Mouse (Mus musculus) stomach, embryonic 16.5 days (tissue): ENCODE data around the gene Calr. TPM values are rescaled to one million over a fixed set of nuclear protein-coding genes. Genes with fewer than 3 reads are reported as not detected.
A peak's percentile ranks its signal among the peaks of the same experiment; 100 is the strongest.

Source experiments
- ATAC-seq: fragments of 200-750 bp; cut with Nextera tagmentation; 2 replicates; pipeline ENCODE4 v1.8.0; 2017; ENCODE audit warnings: moderate number of reproducible peaks, moderate TSS enrichment; ENCODE audit not compliant: insufficient read depth, low FRiP score
- H3K27ac ChIP-seq: fragments of 300-500 bp; sonication (generic); 2 replicates; pipeline ENCODE4 v1.5.1; 2014; ENCODE audit warnings: low read length
- H3K27me3 ChIP-seq: fragments of 300-500 bp; sonication (generic); 2 replicates; pipeline ENCODE4 v1.6.1; 2014; ENCODE audit warnings: low read length, control low read depth, mixed read lengths; ENCODE audit not compliant: control insufficient read depth, insufficient read depth
- H3K36me3 ChIP-seq: fragments of 300-500 bp; sonication (generic); 2 replicates; pipeline ENCODE4 v1.6.1; 2014; ENCODE audit warnings: low read length; ENCODE audit not compliant: control insufficient read depth, insufficient read depth
- H3K4me1 ChIP-seq: fragments of 300-500 bp; sonication (generic); 2 replicates; pipeline ENCODE4 v1.6.1; 2014; ENCODE audit warnings: low read length, control low read depth, mixed read lengths; ENCODE audit not compliant: control insufficient read depth, insufficient read depth
- H3K4me2 ChIP-seq: fragments of 300-500 bp; sonication (generic); 2 replicates; pipeline ENCODE4 v1.6.1; 2014; ENCODE audit warnings: low read depth, low read length, mixed read lengths
- H3K4me3 ChIP-seq: fragments of 300-500 bp; sonication (generic); replicated peaks from 2 replicates; pipeline ENCODE4 v1.5.1; 2014; ENCODE audit warnings: mild to moderate bottlenecking, low read length
- H3K9ac ChIP-seq: fragments of 300-500 bp; sonication (generic); 2 replicates; pipeline ENCODE4 v1.6.1; 2014; ENCODE audit warnings: low read length
- H3K9me3 ChIP-seq: fragments of 300-500 bp; sonication (generic); replicated peaks from 2 replicates; pipeline ENCODE4 v1.6.1; 2016; ENCODE audit warnings: low read length, control low read depth; ENCODE audit not compliant: control insufficient read depth
- WGBS: fragments of 180-500 bp; shearing (Covaris S2); extraction: QIAGEN DNeasy Blood & Tissue Kit; methylation state at CpG from one replicate; pipeline ENCODE4 v1.1.7; 2014; 5-methylcytosine and 5-hydroxymethylcytosine counted together
- polyA plus RNA-seq: library from polyadenylated mRNA; unstranded; fragments of >200 nt; fragmentation: Nextera tagmentation; extraction: Ambion mirVana; gene quantifications from 2 replicates; pipeline ENCODE4 v1.2.1, GENCODE M21; 2015

Calr gene
- polyA plus RNA-seq, 1 experiment from 2014 or later: 1,028 TPM

- Histone ChIP-seq H3K9me3 (no peaks in the 10 kb centered on the region), H3K4me3 (no peak overlapping the region), H3K27ac (no peak overlapping the region), H3K4me2 (no peak overlapping the region), H3K36me3 (peaks cover 40% of the 10 kb centered on the region), H3K4me1 (peaks cover 22% of the 10 kb centered on the region), H3K9ac (no peak overlapping the region), H3K27me3 (no peaks in the 10 kb centered on the region)
- no peak for ATAC-seq
- WGBS: 76% methylated on average over 15 of the region's 15 CpGs
Measured at GRCm38 (mm10) chr8:84837912-84838470, 8.7 kb downstream of the Calr start.

DNA sequence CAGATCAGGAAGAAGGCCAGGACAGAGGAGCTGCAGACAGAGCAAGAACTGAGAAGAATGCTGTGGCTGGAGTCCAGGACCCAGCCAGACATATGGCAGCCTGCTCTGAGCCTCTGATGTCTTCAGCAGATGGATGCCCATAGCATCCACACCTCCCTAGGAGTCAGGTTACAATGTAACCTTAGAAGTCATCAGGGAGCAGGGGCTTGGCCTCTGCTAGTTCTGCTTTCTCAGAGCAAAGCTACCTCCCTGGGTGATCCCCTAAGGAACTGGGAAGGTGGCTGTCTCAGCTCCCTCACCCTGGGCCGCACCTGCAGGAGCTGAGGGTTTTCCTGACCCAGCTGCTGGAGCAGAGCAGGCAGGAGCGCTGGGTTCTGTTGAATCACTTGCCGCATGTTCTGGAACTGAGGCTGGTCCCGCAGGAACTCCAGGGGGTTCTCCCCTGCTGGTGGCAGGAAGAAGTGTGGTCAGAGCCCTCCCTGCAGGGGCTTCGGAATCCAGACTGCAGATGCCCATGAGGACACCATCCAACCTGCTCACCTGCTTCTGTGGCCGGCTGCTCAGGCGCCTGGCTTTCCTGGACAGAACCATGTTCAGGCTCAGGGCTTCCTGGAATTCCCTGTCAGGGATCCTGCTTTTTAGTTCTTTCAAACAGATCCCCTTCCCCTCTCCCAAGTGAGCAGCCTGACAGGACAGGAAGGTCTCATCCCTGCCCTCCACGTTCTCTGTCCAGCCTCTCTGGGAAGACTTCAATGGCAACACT is 9.4 kb downstream of the Calr start:
- Histone ChIP-seq H3K27me3 (no peaks in the 10 kb centered on the region), H3K27ac (no peak overlapping the region), H3K9me3 (no peaks in the 10 kb centered on the region), H3K4me3 (no peak overlapping the region), H3K36me3 (peaks cover 33% of the 10 kb centered on the region), H3K4me2 (no peak overlapping the region), H3K9ac (no peak overlapping the region), H3K4me1 (peaks cover 26% of the 10 kb centered on the region)
- no peak for ATAC-seq
- WGBS: 48% methylated on average over 8 of the region's 8 CpGs

DNA sequence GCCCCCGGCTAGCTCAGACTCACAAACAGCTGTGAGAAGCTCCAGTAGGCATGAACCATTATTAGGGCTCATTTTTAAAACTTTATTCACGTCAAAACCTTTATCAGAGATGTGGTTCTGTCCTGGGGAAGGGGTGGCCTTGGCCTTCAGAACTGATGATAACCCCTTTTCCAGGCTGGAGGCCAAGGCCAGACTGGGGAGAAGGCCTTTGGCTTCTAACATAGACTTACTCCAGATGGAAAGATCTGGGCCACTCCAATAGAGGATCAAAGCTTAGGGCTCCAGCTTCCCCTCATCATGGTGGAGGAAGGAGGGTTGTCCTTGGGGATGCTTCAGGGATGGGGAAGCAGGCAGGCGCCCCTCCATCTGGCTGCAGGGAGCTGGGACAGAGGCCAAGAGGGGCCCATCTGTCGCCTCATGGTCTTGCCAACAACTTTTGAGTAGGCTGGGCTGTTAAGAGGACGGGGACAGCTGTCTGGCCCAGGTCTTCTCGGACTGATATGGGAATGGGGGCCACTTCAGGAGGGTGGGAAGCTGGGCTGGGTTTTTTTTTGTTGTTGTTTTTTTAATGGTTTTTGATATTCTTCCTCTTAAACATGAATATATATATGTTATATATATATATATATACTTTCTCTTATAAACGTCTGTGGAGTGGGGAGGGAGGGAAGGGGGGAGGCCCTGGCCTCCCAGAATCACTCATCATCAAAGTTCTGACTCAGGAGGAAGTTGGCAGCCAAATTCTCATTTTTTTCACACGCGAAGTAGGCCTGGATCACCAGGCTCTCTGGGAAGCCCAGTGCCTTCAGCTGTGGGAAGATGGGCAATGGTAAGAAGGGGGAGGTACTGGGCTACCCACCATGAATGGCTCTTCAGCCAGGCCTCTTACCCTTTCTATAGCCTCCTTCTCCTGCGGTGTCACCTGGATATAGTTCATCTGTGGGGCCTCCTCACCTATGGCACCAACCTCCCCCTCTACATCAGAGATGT is 11.6 kb downstream of the Calr start:
- Histone ChIP-seq H3K9me3 (no peaks in the 10 kb centered on the region), H3K4me1 (peaks cover 26% of the 10 kb centered on the region), H3K36me3 (peaks cover 25% of the 10 kb centered on the region; the same call in 1 of the 2 replicates), H3K4me3 (no peak overlapping the region), H3K27ac (peak overlapping the region; percentile 52), H3K4me2 (no peak overlapping the region), H3K9ac (0 out of 2 replicates have a peak overlapping the region, but pooled peaks have one; percentile 9), H3K27me3 (no peaks in the 10 kb centered on the region)
- peak; percentile 28; the same call in 1 of the 2 replicates for ATAC-seq
- 56% methylated on average over 10 of the region's 10 CpGs for WGBS

DNA sequence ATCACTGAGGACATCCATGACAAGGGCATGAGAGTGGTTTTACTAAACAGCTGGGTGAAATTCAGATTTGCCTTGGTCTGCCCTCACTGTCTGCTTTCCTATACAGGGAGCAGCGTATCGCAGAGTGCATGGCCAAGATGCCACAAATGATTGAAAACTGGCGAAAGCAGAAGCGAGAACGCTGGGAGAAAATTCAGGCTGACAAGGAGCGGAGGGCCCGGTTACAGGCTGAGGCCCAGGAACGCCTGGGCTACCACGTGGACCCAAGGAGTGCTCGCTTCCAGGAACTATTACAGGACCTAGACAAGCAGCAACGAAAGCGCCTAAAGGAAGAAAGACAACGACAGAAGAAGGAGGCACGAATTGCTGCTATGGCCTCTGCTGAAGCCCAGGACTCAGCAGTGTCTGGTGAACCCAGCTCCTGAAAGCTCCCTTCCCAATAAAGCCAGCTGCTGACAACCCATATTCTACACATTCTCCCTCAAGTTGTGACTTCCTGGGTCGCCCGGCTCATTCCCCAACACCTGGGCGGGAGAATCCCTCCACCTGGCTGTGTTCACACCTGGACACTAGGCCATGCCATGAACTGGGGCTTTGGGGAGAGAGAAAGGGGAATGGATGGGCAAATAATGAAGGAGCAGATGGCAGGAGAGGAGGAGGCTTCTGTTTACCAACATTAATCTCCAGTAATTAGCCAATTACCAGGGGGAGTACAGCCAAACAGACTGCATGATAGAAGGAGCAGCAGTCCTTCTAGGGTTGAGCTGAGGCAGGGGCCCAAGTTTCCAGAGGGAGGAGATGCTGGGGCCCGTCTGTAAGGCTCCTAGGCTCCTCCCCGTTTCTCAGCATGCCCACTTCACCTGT is 12.5 kb downstream of the Calr start:
- H3K9ac ChIP-seq: no peak overlapping the region
- no peak overlapping the region for H3K4me2 ChIP-seq
- H3K4me3 ChIP-seq: no peak overlapping the region
- no peaks in the 10 kb centered on the region for H3K27me3 ChIP-seq
- H3K4me1 ChIP-seq: peaks cover 20% of the 10 kb centered on the region
- ATAC-seq: no peak
- 82% methylated on average over 19 of the region's 19 CpGs for WGBS
- H3K36me3 ChIP-seq: peaks cover 25% of the 10 kb centered on the region; the same call in 1 of the 2 replicates
- peak overlapping the region; percentile 21; the same call in 1 of the 2 replicates for H3K27ac ChIP-seq
- H3K9me3 ChIP-seq: no peaks in the 10 kb centered on the region

GRCm38 (mm10) chr8:84832759-84833742 is 13.7 kb downstream of the Calr start:
- Histone ChIP-seq H3K27me3 (no peaks in the 10 kb centered on the region), H3K9ac (peak overlapping the region; percentile 99), H3K4me2 (peak overlapping the region; percentile 75), H3K27ac (peak overlapping the region; percentile 95), H3K4me3 (peak overlapping the region; percentile 98), H3K4me1 (peaks cover 18% of the 10 kb centered on the region), H3K9me3 (no peaks in the 10 kb centered on the region), H3K36me3 (peaks cover 19% of the 10 kb centered on the region; the same call in 1 of the 2 replicates)
- 53% methylated on average over 10 of the region's 10 CpGs for WGBS
- no peak for ATAC-seq

GRCm38 (mm10) chr8:84832034-84832717 is 14.6 kb downstream of the Calr start:
- peak; percentile 78 for ATAC-seq
- H3K9ac ChIP-seq: peak overlapping the region; percentile 99
- no peaks in the 10 kb centered on the region for H3K27me3 ChIP-seq
- H3K4me1 ChIP-seq: peaks cover 18% of the 10 kb centered on the region
- H3K36me3 ChIP-seq: peaks cover 13% of the 10 kb centered on the region; the same call in 1 of the 2 replicates
- H3K9me3 ChIP-seq: no peaks in the 10 kb centered on the region
- H3K27ac ChIP-seq: peak overlapping the region; percentile 95
- peak overlapping the region; percentile 75 for H3K4me2 ChIP-seq
- H3K4me3 ChIP-seq: peak overlapping the region; percentile 98
- 1% methylated on average over 59 of the region's 59 CpGs for WGBS

DNA sequence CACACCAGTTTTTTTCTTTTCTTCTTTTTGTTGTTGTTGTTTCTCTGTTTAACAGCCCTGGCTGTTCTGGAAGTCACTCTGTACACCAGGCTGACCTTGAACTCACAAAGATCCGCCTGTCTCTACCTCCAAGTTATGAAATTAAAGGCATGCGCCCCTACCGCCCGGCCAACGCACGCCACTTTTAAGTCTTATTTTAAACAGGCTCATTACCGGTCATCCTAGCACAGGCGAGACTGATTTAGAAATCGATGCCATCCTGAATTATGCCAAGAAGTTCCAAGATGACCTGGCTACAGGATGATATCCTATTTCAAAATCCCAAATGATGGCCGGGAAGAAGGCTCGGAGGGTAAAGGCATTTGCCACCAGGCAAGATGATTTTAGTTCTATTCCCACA is 15.2 kb downstream of the Calr start, which contains the start of gene Gadd45gip1:
Gene Gadd45gip1 (plus strand): TSS at position 33 of the 400 bp plus-strand sequence.
- H3K9me3 ChIP-seq: no peaks in the 10 kb centered on the region
- peak within 1 kb of the TSS; percentile 95 for H3K27ac ChIP-seq
- H3K4me3 ChIP-seq: peak within 1 kb of the TSS; percentile 98
- H3K9ac ChIP-seq: peak within 1 kb of the TSS; percentile 99
- ATAC-seq: no peak
- WGBS: 64% methylated on average over 11 of the region's 11 CpGs
- peaks cover 10% of the 10 kb centered on the region; the same call in 1 of the 2 replicates for H3K36me3 ChIP-seq
- no peaks in the 10 kb centered on the region for H3K27me3 ChIP-seq
- H3K4me2 ChIP-seq: peak within 1 kb of the TSS; percentile 75
- peaks cover 18% of the 10 kb centered on the region for H3K4me1 ChIP-seq
